Mouse (Mus musculus) liver, postnatal 0 days (tissue): ENCODE data around the gene Frmd4b.

ENCODE experiments used
- CTCF ChIP-seq: sonication (generic); IDR thresholded peaks from 2 replicates; pipeline ENCODE4 v1.5.1; 2016; ENCODE audit warnings: antibody characterized with exemption, low read depth
- EP300 ChIP-seq: IDR thresholded peaks from 2 replicates; pipeline ENCODE4 v1.6.1; 2016; ENCODE audit warnings: antibody characterized with exemption, low read depth, mild to moderate bottlenecking

DNA sequence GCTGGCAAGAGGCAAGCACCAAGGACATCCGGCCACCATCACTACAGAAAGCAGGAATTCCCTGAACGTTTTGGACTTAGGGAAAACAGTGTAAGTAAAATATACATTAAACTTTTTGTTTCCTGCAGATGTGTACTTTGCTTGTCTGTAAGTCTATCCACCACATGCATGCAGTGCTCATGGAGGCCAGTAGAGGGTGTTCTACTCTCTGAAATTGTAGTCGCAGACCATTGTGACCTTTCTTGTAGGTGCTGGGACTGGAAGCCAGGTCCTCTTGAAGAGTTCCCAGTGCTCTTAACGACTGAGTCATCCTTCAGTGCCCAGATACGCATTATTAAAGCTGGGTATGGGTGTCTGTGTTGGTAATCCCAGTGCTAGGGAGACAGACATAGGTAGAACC, 126.3 kb downstream of the Frmd4b start:
- TF ChIP-seq CTCF (no peak), EP300 (no peak)
